Mouse (Mus musculus): ENCODE results near the gene Rplp2.

DNA sequence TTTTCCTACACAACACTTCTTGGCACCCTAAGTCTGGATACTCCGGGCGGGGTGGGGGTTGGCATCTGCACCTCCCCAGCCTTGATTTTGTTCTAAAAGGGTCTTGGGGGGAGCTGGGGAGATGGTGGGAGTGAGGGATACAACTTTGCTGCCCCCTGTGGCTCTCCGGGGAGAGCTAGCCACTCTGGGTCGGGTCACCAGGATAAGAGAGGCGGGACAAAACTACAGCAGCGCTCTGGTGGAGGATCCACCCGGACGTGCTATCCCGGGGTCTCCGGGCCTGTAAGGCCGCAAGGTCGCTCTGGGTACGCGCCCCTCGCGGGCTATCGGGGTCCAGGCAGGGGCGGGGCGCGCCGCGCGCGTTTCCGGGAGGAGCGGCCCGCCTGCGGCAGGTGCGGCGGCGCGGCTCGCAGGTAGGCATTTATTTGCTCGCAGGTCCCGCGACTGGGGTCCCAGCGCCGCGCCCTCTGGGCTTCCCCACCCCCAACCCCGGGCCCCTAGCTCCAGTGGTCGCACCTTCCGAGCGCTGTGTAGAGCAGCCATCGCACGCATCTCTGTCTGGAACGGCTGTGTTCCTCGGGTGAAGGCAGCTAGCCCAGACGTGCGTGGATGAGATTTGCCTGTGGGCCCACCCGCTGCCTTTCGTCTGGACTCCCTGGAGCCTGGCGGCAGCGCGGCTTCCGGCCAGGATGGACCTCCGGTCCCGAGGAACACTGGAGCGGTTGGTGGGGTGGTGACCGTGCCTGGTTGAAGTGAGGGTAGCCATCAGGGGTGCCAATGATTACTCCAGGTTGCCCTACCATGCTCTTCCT, 14.6 kb downstream of the Rplp2 start:
- TF ChIP-seq CTCF (conservative IDR thresholded peaks at IDR 0.05; ENCODE audit: insufficient read depth, insufficient read length, low read depth, low read length), result no peak; the same call in 1 of the 2 replicates
- no peak for TF ChIP-seq POLR2A (IDR thresholded peaks at IDR 0.05; ENCODE audit: low read depth, low read length)
